Comparison of ENCODE assay signal across 13 mouse cellular contexts in the genomic region with DNA sequence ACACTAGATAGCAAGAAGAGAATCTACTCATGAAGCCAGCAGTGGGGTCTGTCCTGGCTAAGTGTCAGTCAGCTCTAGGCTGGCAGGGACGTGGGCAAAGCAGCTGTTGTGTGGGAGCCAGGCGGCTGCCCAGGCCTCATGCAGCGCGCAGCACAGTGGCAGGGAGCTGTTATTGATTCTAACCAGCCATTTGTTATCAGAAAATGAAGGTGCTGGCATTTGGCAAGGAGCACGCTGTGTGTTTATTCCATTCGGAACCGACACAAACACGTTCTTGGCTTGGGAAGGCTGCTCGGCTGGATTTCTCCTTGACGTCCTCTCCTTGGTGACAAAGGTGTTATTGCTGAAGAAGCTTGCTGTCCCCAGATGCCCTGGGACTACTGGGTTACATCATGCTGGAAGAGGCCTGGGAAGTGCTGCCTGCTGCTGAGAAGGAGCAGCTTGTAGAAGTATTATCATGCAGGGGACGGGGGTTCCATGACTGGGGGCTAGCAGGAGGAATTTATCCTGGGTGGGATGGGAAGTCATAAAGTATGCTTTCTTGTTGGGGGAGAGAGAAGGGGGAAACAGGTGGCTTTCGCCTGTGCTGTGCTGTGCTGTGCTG.
A peak's percentile ranks its signal among the peaks of the same experiment; 100 is the strongest.
DNase-seq lines count a peak whose midpoint lies in the region; ATAC-seq and TF ChIP-seq lines count a peak whose summit lies in the region.
"Had no signal": no experiment of that assay in that cellular context is flagged by ENCODE, and none has a peak within 500 bp of the region (broad histone marks: within the 10 kb centered on the region; RNA-seq: fewer than 3 reads in every experiment).

No protein-coding gene starts in this region.

- no peak overlapping the region for H3K4me3 ChIP-seq in forebrain, postnatal 0 days (ENCODE audit: low read depth, low read length)
- H3K4me3 ChIP-seq in forebrain, embryonic 10.5 days: no peak overlapping the region
- H3K4me3 ChIP-seq in neural tube, embryonic 14.5 days (ENCODE audit: low read depth, low read length): no peak overlapping the region
- H3K4me3 ChIP-seq: limb, embryonic 13.5 days had no signal

- TF ChIP-seq CTCF in forebrain, postnatal 0 days (IDR thresholded peaks at IDR 0.05; ENCODE audit: low read depth): peak; percentile 11; the same call in 1 of the 2 replicates

- H3K27me3 ChIP-seq in forebrain, postnatal 0 days (ENCODE audit: insufficient read depth, low read length): no peaks in the 10 kb centered on the region
- no peaks in the 10 kb centered on the region for H3K27me3 ChIP-seq in forebrain, embryonic 10.5 days (ENCODE audit: poor library complexity, severe bottlenecking)
- no peaks in the 10 kb centered on the region for H3K27me3 ChIP-seq in neural tube, embryonic 14.5 days (ENCODE audit: control insufficient read depth, insufficient read depth, low read length)
- H3K27me3 ChIP-seq: limb, embryonic 13.5 days; Patski had no signal

- no peaks in the 10 kb centered on the region for H3K9me3 ChIP-seq in forebrain, postnatal 0 days (ENCODE audit: low read length)
- H3K9me3 ChIP-seq in forebrain, embryonic 10.5 days: no peaks in the 10 kb centered on the region
- no peaks in the 10 kb centered on the region for H3K9me3 ChIP-seq in neural tube, embryonic 14.5 days (ENCODE audit: control insufficient read depth, low read length)
- H3K9me3 ChIP-seq: limb, embryonic 13.5 days had no signal

- peak; percentile 59 for ATAC-seq in forebrain, postnatal 0 days
- ATAC-seq in frontal cortex, adult (ENCODE audit: low TSS enrichment): peak; percentile 85
- ATAC-seq in neural tube, embryonic 14.5 days (ENCODE audit: low read depth): 0 out of 2 replicates have a peak, but pooled peaks have one; percentile 54
- ATAC-seq: Patski had no signal

- intact Hi-C loops in heart, postnatal 10 days (cut with DNase I): no loop called here

- no peaks in the 10 kb centered on the region for H3K36me3 ChIP-seq in forebrain, postnatal 0 days (ENCODE audit: insufficient read depth)
- H3K36me3 ChIP-seq in forebrain, embryonic 10.5 days (replicated peaks): no peaks in the 10 kb centered on the region
- no peaks in the 10 kb centered on the region for H3K36me3 ChIP-seq in neural tube, embryonic 14.5 days (ENCODE audit: control insufficient read depth, insufficient read depth, low read length)
- H3K36me3 ChIP-seq: limb, embryonic 13.5 days had no signal

- H3K4me1 ChIP-seq in forebrain, postnatal 0 days (ENCODE audit: insufficient read depth): no peaks in the 10 kb centered on the region
- no peaks in the 10 kb centered on the region for H3K4me1 ChIP-seq in forebrain, embryonic 10.5 days
- peaks cover 14% of the 10 kb centered on the region; the same call in 1 of the 2 replicates for H3K4me1 ChIP-seq in neural tube, embryonic 14.5 days (ENCODE audit: control insufficient read depth, insufficient read depth, low read length)
- H3K4me1 ChIP-seq: limb, embryonic 13.5 days had no signal

- 39% methylated on average over 12 of the region's 12 CpGs for WGBS in forebrain, postnatal 0 days
- 71% methylated on average over 12 of the region's 12 CpGs for WGBS in forebrain, embryonic 10.5 days
- 35% methylated on average over 12 of the region's 12 CpGs for WGBS in neural tube, embryonic 14.5 days

- H3K9ac ChIP-seq in forebrain, postnatal 0 days: no peak overlapping the region
- H3K9ac ChIP-seq in neural tube, embryonic 14.5 days (replicated peaks; ENCODE audit: low read depth, low read length): no peak overlapping the region; the same call in 1 of the 2 replicates
- H3K9ac ChIP-seq: limb, embryonic 13.5 days had no signal

- H3K4me2 ChIP-seq in forebrain, postnatal 0 days (ENCODE audit: low read depth): no peak overlapping the region
- no peak overlapping the region for H3K4me2 ChIP-seq in neural tube, embryonic 14.5 days (ENCODE audit: low read depth, low read length)
- H3K4me2 ChIP-seq: limb, embryonic 13.5 days had no signal

- H3K27ac ChIP-seq in forebrain, postnatal 0 days (ENCODE audit: low read depth, low read length): no peak overlapping the region
- no peak overlapping the region for H3K27ac ChIP-seq in forebrain, embryonic 10.5 days
- peak overlapping the region; percentile 28; the same call in 1 of the 2 replicates for H3K27ac ChIP-seq in neural tube, embryonic 14.5 days (ENCODE audit: low read depth, low read length)
- H3K27ac ChIP-seq: limb, embryonic 13.5 days; macrophage had no signal

- peak; percentile 45 for DNase-seq in forebrain, postnatal 0 days
- no peak for DNase-seq in forebrain, embryonic 10.5 days (ENCODE audit: extremely low spot score, low spot score)
- peak; percentile 73 for DNase-seq in layer of hippocampus, adult 9-11 months
- DNase-seq in thymus, postnatal 14 days: no peak
- DNase-seq in heart, postnatal 10 days: no peak
- DNase-seq in natural killer cell, adult 2 months (ENCODE audit: low spot score in 2 of 2): no peak
- DNase-seq: adrenal gland, postnatal 36 days; B cell, adult 2 months had no signal

Comparison
In these comparisons a context has a peak if more than half of its experiments do, and no peak if none do; other contexts are left out.
1. DNase-seq: peak in forebrain, postnatal 0 days (single experiment) and layer of hippocampus, adult 9-11 months (single experiment); none in forebrain, embryonic 10.5 days (single experiment), thymus, postnatal 14 days (single experiment), heart, postnatal 10 days (0 of 2) and natural killer cell, adult 2 months (0 of 2).
2. Peak in every context shown above with its lines, with median percentiles within 50 percentile points of each other: ATAC-seq.